Mouse (Mus musculus) lung, postnatal 0 days (tissue): Measurements from ENCODE around the gene Eef1akmt2. TPM values are rescaled to one million over a fixed set of nuclear protein-coding genes. Genes with fewer than 3 reads are reported as not detected.

Experiments
- ATAC-seq: fragments of 200-750 bp; cut with Nextera tagmentation; 2 replicates; pipeline ENCODE4 v1.8.0; 2017; ENCODE audit warnings: moderate library complexity
- DNase-seq: peaks from one replicate; pipeline ENCODE4 v3.0.0-alpha.2; 2016; ENCODE audit warnings: low spot score
- H3K27ac ChIP-seq: fragments of 300-500 bp; sonication (generic); 2 replicates; pipeline ENCODE4 v1.5.1; 2014; ENCODE audit warnings: antibody characterized with exemption, mild to moderate bottlenecking, low read length, mixed read lengths
- H3K27me3 ChIP-seq: fragments of 300-500 bp; sonication (generic); replicated peaks from 2 replicates; pipeline ENCODE4 v1.6.1; 2014; ENCODE audit warnings: low read length, mixed read lengths; ENCODE audit not compliant: insufficient read depth
- H3K36me3 ChIP-seq: fragments of 300-500 bp; sonication (generic); 2 replicates; pipeline ENCODE4 v1.6.1; 2014; ENCODE audit warnings: low read length, mixed read lengths; ENCODE audit not compliant: insufficient read depth
- H3K4me1 ChIP-seq: fragments of 300-500 bp; sonication (generic); 2 replicates; pipeline ENCODE4 v1.6.1; 2014; ENCODE audit warnings: antibody characterized with exemption, low read depth, low read length, mixed read lengths; ENCODE audit not compliant: insufficient read depth
- H3K4me2 ChIP-seq: fragments of 300-500 bp; sonication (generic); replicated peaks from 2 replicates; pipeline ENCODE4 v1.6.1; 2014; ENCODE audit warnings: low read depth, mild to moderate bottlenecking, low read length, moderate library complexity, mixed read lengths
- H3K4me3 ChIP-seq: fragments of 300-500 bp; sonication (generic); 2 replicates; pipeline ENCODE4 v1.5.1; 2014; ENCODE audit warnings: low read depth, low read length
- H3K9ac ChIP-seq: fragments of 300-500 bp; sonication (generic); replicated peaks from 2 replicates; pipeline ENCODE4 v1.6.1; 2014; ENCODE audit warnings: low read depth, mild to moderate bottlenecking
- H3K9me3 ChIP-seq: fragments of 300-500 bp; sonication (generic); 2 replicates; pipeline ENCODE4 v1.6.1; 2016; ENCODE audit warnings: low read length, mixed read lengths
- CTCF ChIP-seq: IDR thresholded peaks from 2 replicates; pipeline ENCODE4 v1.5.1; 2016; ENCODE audit warnings: antibody characterized with exemption, mild to moderate bottlenecking
- EP300 ChIP-seq: IDR thresholded peaks from 2 replicates; pipeline ENCODE4 v1.6.1; 2016; ENCODE audit warnings: antibody characterized with exemption, mild to moderate bottlenecking, control low read depth
- WGBS: fragments of 180-500 bp; shearing (Covaris S2); extraction: QIAGEN DNeasy Blood & Tissue Kit; methylation state at CpG from one replicate; pipeline ENCODE4 v1.1.7; 2014; 5-methylcytosine and 5-hydroxymethylcytosine counted together
- polyA plus RNA-seq: library from polyadenylated mRNA; unstranded; fragments of >200 nt; fragmentation: Nextera tagmentation; extraction: Ambion mirVana; gene quantifications from 2 replicates; pipeline ENCODE4 v1.2.1, GENCODE M21; 2015

Eef1akmt2 gene
- polyA plus RNA-seq, 1 experiment from 2014 or later, result 34.5 TPM

DNA sequence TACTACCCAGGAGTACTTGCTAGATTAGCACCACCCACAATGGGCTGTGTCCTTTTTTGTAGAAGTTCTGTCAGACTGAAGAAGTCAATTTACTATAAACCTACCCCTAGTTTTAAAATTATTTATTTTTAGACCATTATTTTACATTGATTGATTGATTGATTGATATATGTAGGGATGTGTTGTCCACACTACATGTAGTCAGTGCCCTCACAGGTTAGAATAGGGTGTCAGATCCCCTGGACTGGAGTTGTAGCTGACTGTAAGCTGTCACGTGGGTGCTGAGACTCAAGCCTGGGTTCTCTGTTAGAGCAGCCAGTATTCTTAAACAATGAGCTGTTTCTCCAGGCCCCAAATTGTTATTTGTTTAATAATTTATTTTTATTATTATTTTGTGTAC is 40.9 kb upstream of the Eef1akmt2 start:
- H3K27me3 ChIP-seq, result no peaks in the 10 kb centered on the region
- no peak overlapping the region for H3K4me2 ChIP-seq
- no peaks in the 10 kb centered on the region for H3K9me3 ChIP-seq
- H3K9ac ChIP-seq, result no peak overlapping the region
- no peak for TF ChIP-seq EP300
- no peak for TF ChIP-seq CTCF
- 83% methylated on average over 1 of the region's 1 CpGs for WGBS
- no peak overlapping the region for H3K4me3 ChIP-seq
- H3K27ac ChIP-seq, result no peak overlapping the region
- DNase-seq (no peak), ATAC-seq (no peak)
- no peaks in the 10 kb centered on the region for H3K36me3 ChIP-seq
- H3K4me1 ChIP-seq, result no peaks in the 10 kb centered on the region

DNA sequence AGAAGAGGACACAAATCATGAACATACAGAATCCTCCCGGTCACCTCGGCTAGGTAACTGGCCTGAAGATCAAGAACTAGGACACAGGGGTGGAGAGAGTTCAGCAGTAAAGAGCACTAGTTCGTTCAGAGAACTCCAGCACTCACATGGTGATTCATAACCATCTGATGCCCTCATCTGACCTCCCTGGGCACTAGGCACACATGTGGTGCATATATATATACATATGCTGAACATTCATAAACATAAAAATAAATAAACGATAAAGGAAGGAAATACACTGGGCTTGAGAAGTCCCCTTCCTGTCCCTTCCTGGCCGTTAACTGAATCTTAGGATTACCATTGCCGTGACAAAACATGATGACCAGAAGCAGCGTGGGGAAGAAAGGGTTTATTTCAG is 40.3 kb upstream of the Eef1akmt2 start:
- no peak overlapping the region for H3K9ac ChIP-seq

DNA sequence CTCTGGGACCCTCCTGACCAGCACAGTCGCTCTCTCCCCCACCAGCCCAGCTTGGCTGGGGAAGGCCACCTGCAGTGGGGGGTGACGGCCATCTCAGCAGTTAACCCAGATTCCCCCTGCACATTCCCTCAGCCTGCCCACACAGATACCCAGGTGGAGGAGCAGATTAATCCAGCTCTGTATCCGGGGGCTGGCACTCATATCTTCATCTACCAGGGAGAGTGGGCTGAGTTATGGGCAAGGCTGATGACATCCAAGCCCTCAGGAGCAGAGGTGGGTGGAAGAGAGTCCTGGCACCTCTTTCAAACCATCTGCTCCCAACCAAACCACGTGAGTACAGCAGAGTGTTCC is 39.8 kb upstream of the Eef1akmt2 start:
- Histone ChIP-seq H3K9me3 (no peaks in the 10 kb centered on the region), H3K27me3 (no peaks in the 10 kb centered on the region), H3K9ac (no peak overlapping the region), H3K4me2 (no peak overlapping the region), H3K27ac (no peak overlapping the region), H3K4me3 (no peak overlapping the region), H3K4me1 (no peaks in the 10 kb centered on the region), H3K36me3 (no peaks in the 10 kb centered on the region)
- DNase-seq (no peak), ATAC-seq (no peak)
- TF ChIP-seq CTCF (no peak), EP300 (no peak)
- 71% methylated on average over 4 of the region's 4 CpGs for WGBS

More for the DNA sequence above, 40.3 kb upstream of the Eef1akmt2 start:
- Histone ChIP-seq H3K4me3 (no peak overlapping the region), H3K4me1 (no peaks in the 10 kb centered on the region), H3K27me3 (no peaks in the 10 kb centered on the region), H3K36me3 (no peaks in the 10 kb centered on the region), H3K27ac (no peak overlapping the region), H3K9me3 (no peaks in the 10 kb centered on the region), H3K4me2 (no peak overlapping the region)
- no peak for DNase-seq
- 57% methylated on average over 7 of the region's 7 CpGs for WGBS
- ATAC-seq, result no peak
- no peak for TF ChIP-seq EP300

DNA sequence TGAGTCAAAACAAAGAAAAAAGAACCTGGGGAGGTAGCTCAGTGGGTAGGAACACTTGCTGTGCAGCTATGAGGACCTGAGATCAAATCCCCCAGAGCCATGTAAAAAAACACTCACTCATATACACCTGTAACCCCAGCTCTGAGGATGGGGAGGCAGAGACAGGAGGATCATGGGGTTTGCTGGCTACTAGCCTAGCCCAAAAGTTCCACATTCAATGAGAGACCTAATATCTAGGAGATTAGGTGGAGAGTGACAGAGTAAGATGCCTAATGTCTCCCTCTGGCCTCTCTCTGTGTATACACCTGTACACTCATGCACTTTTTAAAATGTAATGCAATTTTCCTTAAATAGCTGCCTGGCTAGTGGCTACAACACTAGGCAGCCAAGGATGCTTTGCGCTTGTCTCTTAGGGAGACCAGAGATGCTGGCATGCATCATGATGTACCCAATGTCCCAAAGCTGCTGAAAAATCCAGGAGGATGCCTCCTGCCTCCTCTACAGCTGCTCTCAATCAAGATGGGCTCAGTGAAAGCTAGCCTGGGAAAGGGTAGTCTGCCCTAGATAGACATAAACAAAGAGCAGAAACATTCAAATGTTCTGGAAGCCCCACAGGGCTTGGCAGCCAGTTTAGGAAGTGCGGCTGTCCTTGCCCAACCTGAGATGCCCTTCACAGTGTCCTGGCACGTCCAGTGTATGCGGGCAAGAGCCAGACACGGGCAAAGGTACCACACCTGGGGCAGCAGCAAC is 39.3 kb upstream of the Eef1akmt2 start:
- no peaks in the 10 kb centered on the region for H3K36me3 ChIP-seq

DNA sequence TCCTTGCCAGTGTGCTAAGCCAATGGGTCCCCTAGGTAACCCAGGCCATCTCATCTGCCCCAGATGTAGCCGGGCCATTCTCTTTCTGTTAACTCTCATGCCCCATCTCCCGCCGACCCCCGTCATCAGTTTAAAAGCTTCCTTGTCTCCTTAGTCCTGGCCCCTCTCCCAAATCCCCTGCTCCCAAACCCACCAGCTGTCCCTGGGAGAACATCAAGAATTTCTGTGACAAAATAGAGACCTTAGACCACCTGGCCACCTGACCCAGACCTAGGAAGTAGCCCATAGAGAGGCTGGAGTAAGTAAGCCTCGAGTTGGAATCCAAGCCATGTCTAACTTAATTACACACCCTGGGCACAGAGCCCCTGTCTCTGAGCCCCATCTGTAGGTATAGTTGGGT is 37.7 kb upstream of the Eef1akmt2 start:
- Histone ChIP-seq H3K4me2 (no peak overlapping the region), H3K9me3 (no peaks in the 10 kb centered on the region), H3K9ac (no peak overlapping the region), H3K27me3 (no peaks in the 10 kb centered on the region), H3K4me1 (no peaks in the 10 kb centered on the region), H3K4me3 (no peak overlapping the region), H3K27ac (no peak overlapping the region), H3K36me3 (no peaks in the 10 kb centered on the region)
- ATAC-seq, result no peak
- no peak for DNase-seq
- WGBS, result 87% methylated on average over 5 of the region's 5 CpGs
- no peak for TF ChIP-seq CTCF
- no peak for TF ChIP-seq EP300

More for the DNA sequence above, 39.3 kb upstream of the Eef1akmt2 start:
- no peak overlapping the region for H3K27ac ChIP-seq
- DNase-seq (no peak), ATAC-seq (no peak)
- TF ChIP-seq EP300, result no peak
- TF ChIP-seq CTCF, result no peak
- no peak overlapping the region for H3K4me2 ChIP-seq
- no peaks in the 10 kb centered on the region for H3K4me1 ChIP-seq
- H3K9me3 ChIP-seq, result no peaks in the 10 kb centered on the region
- no peaks in the 10 kb centered on the region for H3K27me3 ChIP-seq
- H3K4me3 ChIP-seq, result no peak overlapping the region
- H3K9ac ChIP-seq, result no peak overlapping the region
- WGBS, result 67% methylated on average over 5 of the region's 5 CpGs

DNA sequence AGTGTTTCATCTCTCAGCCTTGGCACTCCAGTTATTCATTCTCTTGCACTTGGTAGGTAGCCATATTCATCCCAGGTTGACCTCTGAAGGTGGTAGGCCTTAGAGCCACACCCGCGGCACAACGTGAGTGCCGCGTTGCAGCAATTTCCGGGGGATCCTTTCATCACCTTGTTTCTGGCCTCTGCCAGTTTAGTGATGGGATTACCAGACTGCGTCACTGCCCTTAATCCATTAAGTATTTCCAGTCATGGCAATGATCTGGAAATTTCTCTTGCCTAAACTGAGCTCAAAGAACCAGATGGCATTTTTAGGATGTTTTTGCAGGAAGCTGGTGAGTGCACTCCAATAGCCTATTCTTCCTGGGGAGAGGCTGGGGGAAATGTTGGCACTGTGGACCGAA is 37.2 kb upstream of the Eef1akmt2 start:
- Histone ChIP-seq H3K27ac (no peak overlapping the region), H3K4me1 (no peaks in the 10 kb centered on the region), H3K9ac (no peak overlapping the region), H3K27me3 (no peaks in the 10 kb centered on the region), H3K9me3 (no peaks in the 10 kb centered on the region), H3K4me3 (no peak overlapping the region), H3K4me2 (no peak overlapping the region), H3K36me3 (no peaks in the 10 kb centered on the region)
- no peak for DNase-seq
- whole genome bisulfite sequencing, result 93% methylated on average over 8 of the region's 8 CpGs
- no peak for TF ChIP-seq CTCF
- no peak for TF ChIP-seq EP300
- ATAC-seq, result no peak
